Mouse (Mus musculus): ENCODE data around the gene Mthfsd.
A peak's percentile ranks its signal among the peaks of the same experiment; 100 is the strongest.

GRCm38 (mm10) chr8:121148573-121149083 lies 40.4 kb upstream of the Mthfsd start:
- TF ChIP-seq MAX (IDR thresholded peaks at IDR 0.05; ENCODE audit: low read length) (no peak), CTCF (IDR thresholded peaks at IDR 0.05 in 2 of 3, conservative IDR thresholded peaks at IDR 0.05 in 1 of 3; ENCODE audit: control insufficient read depth in 1 of 3, insufficient read depth in 1 of 3, low read depth in 2 of 3, low read length in 3 of 3, poor library complexity in 1 of 3, severe bottlenecking in 1 of 3) (no peak), POLR2A (IDR thresholded peaks at IDR 0.05; ENCODE audit: control insufficient read depth in 1 of 2, insufficient read depth in 1 of 2, low read depth in 1 of 2, low read length in 2 of 2, poor library complexity in 1 of 2) (no peak), MYC (IDR thresholded peaks at IDR 0.05; ENCODE audit: low read depth, low read length) (no peak), CHD1 (IDR thresholded peaks at IDR 0.05; ENCODE audit: low read depth, low read length) (no peak), MYB (IDR thresholded peaks at IDR 0.05; ENCODE audit: low read depth, low read length) (no peak), BHLHE40 (IDR thresholded peaks at IDR 0.05; ENCODE audit: borderline replicate concordance, low read depth, low read length) (no peak), SIN3A (IDR thresholded peaks at IDR 0.05; ENCODE audit: low read length) (peak; percentile 42; the same call in 1 of the 2 replicates), TBP (IDR thresholded peaks at IDR 0.05; ENCODE audit: low read depth, low read length) (no peak), MXI1 (IDR thresholded peaks at IDR 0.05; ENCODE audit: low read depth, low read length) (no peak), GABPA (IDR thresholded peaks at IDR 0.05; ENCODE audit: low read depth, low read length) (no peak), USF2 (IDR thresholded peaks at IDR 0.05; ENCODE audit: borderline replicate concordance in 1 of 2, insufficient read depth in 1 of 2, low read depth in 1 of 2, low read length in 2 of 2) (no peak), EP300 (IDR thresholded peaks at IDR 0.05; ENCODE audit: low read depth in 1 of 2, low read length in 2 of 2) (peak in 1 of 2 experiments; percentile 62; a peak in 2 of 4 replicates), ZNF384 (IDR thresholded peaks at IDR 0.05; ENCODE audit: low read depth, low read length) (no peak)

Data from MEL (cell line).